Mouse (Mus musculus) lung, embryonic 14.5 days (tissue): ENCODE data around the gene Il23r. TPM values are rescaled to one million over a fixed set of nuclear protein-coding genes. Genes with fewer than 3 reads are reported as not detected.

ENCODE experiments used
- ATAC-seq: fragments of 200-750 bp; cut with Nextera tagmentation; 2 replicates; pipeline ENCODE4 v1.8.0; 2017; ENCODE audit warnings: mild to moderate bottlenecking, moderate TSS enrichment, moderate library complexity; ENCODE audit not compliant: insufficient read depth
- DNase-seq: peaks from one replicate; pipeline ENCODE4 v3.0.0-alpha.2; 2015
- H3K27ac ChIP-seq: fragments of 300-500 bp; sonication (generic); 2 replicates; pipeline ENCODE4 v1.5.1; 2014; ENCODE audit warnings: low read depth, mild to moderate bottlenecking, moderate library complexity
- H3K27me3 ChIP-seq: fragments of 300-500 bp; sonication (generic); 2 replicates; pipeline ENCODE4 v1.6.1; 2014; ENCODE audit warnings: low read length, control low read depth; ENCODE audit not compliant: insufficient read depth
- H3K36me3 ChIP-seq: fragments of 300-500 bp; sonication (generic); 2 replicates; pipeline ENCODE4 v1.6.1; 2014; ENCODE audit warnings: control low read depth; ENCODE audit not compliant: insufficient read depth
- H3K4me1 ChIP-seq: fragments of 300-500 bp; sonication (generic); 2 replicates; pipeline ENCODE4 v1.6.1; 2014; ENCODE audit warnings: antibody characterized with exemption, control low read depth; ENCODE audit not compliant: insufficient read depth
- H3K4me2 ChIP-seq: fragments of 300-500 bp; sonication (generic); 2 replicates; pipeline ENCODE4 v1.6.1; 2014; ENCODE audit warnings: mild to moderate bottlenecking
- H3K4me3 ChIP-seq: fragments of 300-500 bp; sonication (generic); 2 replicates; pipeline ENCODE4 v1.5.1; 2014; ENCODE audit warnings: low read depth, low read length
- H3K9ac ChIP-seq: fragments of 300-500 bp; sonication (generic); 2 replicates; pipeline ENCODE4 v1.6.1; 2014
- H3K9me3 ChIP-seq: fragments of 300-500 bp; sonication (generic); 2 replicates; pipeline ENCODE4 v1.6.1; 2016; ENCODE audit warnings: low read depth, low read length, control low read depth
- CTCF ChIP-seq: IDR thresholded peaks from 2 replicates; pipeline ENCODE4 v1.5.1; 2016; ENCODE audit warnings: antibody characterized with exemption, low read depth
- WGBS: fragments of 180-500 bp; shearing (Covaris S2); extraction: QIAGEN DNeasy Blood & Tissue Kit; methylation state at CpG from one replicate; pipeline ENCODE4 v1.1.7; 2014; 5-methylcytosine and 5-hydroxymethylcytosine counted together
- polyA plus RNA-seq: library from polyadenylated mRNA; unstranded; fragments of >200 nt; fragmentation: Nextera tagmentation; extraction: Ambion mirVana; gene quantifications from 2 replicates; pipeline ENCODE4 v1.2.1, GENCODE M21; 2014

Gene Il23r
- polyA plus RNA-seq, 1 experiment from 2014 or later: not detected

DNA sequence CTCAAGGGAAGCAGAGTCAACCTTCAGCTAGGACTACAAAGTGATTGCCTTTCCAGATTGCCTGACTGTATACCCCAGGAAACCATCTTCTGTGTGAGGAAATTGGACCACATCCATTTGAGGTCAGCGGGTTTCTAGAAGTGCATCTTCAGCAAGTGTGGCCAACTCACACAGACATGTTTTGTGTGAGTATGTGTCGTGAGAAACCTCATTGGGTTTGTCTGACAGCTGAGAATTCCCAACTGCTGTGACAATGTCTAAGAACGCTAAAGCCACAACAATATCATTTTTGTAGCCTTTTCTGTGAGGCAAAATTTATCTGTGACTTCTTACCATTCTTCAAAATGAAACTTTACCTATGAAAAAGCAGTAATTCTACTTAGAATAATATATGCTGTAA is 59.8 kb downstream of the Il23r start:
- 57% methylated on average over 3 of the region's 3 CpGs for WGBS
- H3K27ac ChIP-seq: no peak overlapping the region
- peak; percentile 14 for DNase-seq

DNA sequence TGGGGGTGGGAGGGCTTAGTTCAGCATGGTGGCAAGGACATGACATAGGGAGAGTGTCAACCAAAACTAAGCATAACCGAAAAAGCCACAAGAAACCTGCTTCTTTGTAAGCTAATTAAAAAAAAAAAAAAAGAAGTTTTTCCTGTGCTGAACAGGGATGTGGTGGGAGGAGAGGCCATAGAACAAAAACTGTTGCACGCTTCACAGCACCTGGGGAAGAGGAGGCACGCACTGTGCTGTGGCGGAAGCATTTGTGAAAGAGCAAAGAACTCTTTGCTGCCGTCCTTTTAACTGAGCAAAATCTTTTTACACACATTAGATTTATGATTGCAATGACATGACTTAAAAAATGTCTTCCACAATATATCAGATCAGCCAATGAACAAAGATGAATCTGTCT is 69.9 kb downstream of the Il23r start:
- no peaks in the 10 kb centered on the region for H3K4me1 ChIP-seq
- TF ChIP-seq CTCF: no peak
- no peak overlapping the region for H3K27ac ChIP-seq
- H3K4me3 ChIP-seq: no peak overlapping the region
- no peaks in the 10 kb centered on the region for H3K9me3 ChIP-seq
- DNase-seq (no peak), ATAC-seq (no peak)
- H3K4me2 ChIP-seq: no peak overlapping the region
- H3K27me3 ChIP-seq: no peaks in the 10 kb centered on the region
- WGBS: 90% methylated on average over 5 of the region's 5 CpGs
- H3K36me3 ChIP-seq: no peaks in the 10 kb centered on the region
- H3K9ac ChIP-seq: no peak overlapping the region

More for the DNA sequence above, 59.8 kb downstream of the Il23r start:
- ATAC-seq: no peak
- H3K4me1 ChIP-seq: no peaks in the 10 kb centered on the region
- H3K4me2 ChIP-seq: no peak overlapping the region
- no peak overlapping the region for H3K4me3 ChIP-seq
- no peaks in the 10 kb centered on the region for H3K36me3 ChIP-seq
- H3K27me3 ChIP-seq: no peaks in the 10 kb centered on the region
- H3K9ac ChIP-seq: no peak overlapping the region
- H3K9me3 ChIP-seq: no peaks in the 10 kb centered on the region
- no peak for TF ChIP-seq CTCF

DNA sequence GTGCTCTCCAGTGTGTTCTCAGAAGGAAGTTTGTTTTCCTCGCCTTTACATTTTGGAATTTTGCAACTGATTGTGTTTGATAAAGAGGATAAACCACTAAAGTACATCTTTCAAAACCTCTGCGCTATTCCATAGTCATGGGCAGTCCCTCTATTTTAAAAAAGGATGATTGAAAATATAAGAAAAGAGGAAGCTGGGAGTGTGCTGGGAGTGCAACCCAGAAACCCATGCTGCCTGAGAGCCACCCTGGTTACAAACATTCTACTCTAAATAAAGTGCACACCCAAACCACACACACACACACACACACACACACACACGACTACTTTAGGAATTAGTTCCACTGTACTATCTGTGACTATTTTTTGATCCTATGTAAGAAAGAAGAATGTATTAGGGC is 75.1 kb downstream of the Il23r start:
- 83% methylated on average over 3 of the region's 3 CpGs for WGBS
- Histone ChIP-seq H3K4me1 (no peaks in the 10 kb centered on the region), H3K27me3 (no peaks in the 10 kb centered on the region), H3K4me2 (no peak overlapping the region), H3K9me3 (no peaks in the 10 kb centered on the region), H3K9ac (no peak overlapping the region), H3K4me3 (no peak overlapping the region), H3K27ac (no peak overlapping the region), H3K36me3 (no peaks in the 10 kb centered on the region)
- no peak for ATAC-seq
- DNase-seq: no peak
- no peak for TF ChIP-seq CTCF

DNA sequence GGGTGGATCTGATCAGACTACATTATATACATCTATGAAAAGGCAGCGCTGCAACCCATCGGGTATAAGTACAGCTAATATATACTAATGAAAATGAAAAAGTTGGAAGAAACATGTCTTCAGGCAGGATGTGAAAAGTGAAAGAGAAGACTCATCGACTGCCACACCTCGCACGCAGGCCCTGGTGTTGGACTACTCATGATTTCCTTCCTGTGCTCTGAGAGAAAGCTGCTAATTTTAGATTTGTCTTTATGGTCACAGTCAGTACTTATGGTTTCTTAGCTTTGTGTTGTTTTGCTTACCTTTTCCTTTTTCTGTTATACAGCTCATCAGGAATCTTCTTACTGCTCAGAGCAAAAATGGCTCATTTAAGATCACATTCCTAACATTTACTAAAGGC is 76.4 kb downstream of the Il23r start:
- Histone ChIP-seq H3K27ac (no peak overlapping the region), H3K4me3 (no peak overlapping the region), H3K9ac (no peak overlapping the region), H3K4me2 (no peak overlapping the region), H3K36me3 (no peaks in the 10 kb centered on the region), H3K27me3 (no peaks in the 10 kb centered on the region), H3K9me3 (no peaks in the 10 kb centered on the region), H3K4me1 (no peaks in the 10 kb centered on the region)
- DNase-seq (no peak), ATAC-seq (no peak)
- 80% methylated on average over 5 of the region's 5 CpGs for WGBS
- TF ChIP-seq CTCF: no peak

DNA sequence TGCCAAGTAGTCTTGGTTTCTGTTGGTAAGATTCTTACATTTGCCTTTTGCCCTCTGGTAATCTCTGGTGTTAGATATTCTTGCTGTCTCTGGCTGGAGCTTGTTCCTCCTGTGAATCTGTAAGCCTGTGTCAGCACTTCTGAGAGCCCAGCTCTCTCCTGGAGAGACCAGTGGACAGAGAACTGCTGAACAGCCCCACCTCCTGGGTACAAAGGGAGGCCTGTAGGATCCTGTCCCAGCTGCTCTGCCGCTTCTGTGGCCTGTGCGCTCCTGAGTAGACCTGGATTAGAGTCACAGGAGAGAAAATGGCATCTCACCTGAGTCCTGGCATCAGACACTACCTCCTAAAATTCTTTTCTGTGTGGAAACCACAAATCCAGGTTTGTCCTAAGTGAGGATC is 78.3 kb downstream of the Il23r start:
- no peak for DNase-seq
- H3K9me3 ChIP-seq: no peaks in the 10 kb centered on the region
- 70% methylated on average over 2 of the region's 2 CpGs for WGBS
- H3K27me3 ChIP-seq: no peaks in the 10 kb centered on the region
- no peaks in the 10 kb centered on the region for H3K36me3 ChIP-seq
- no peak overlapping the region for H3K4me2 ChIP-seq
- H3K4me1 ChIP-seq: no peaks in the 10 kb centered on the region
- no peak for TF ChIP-seq CTCF
- H3K9ac ChIP-seq: no peak overlapping the region
- no peak for ATAC-seq
- H3K4me3 ChIP-seq: no peak overlapping the region
- no peak overlapping the region for H3K27ac ChIP-seq

DNA sequence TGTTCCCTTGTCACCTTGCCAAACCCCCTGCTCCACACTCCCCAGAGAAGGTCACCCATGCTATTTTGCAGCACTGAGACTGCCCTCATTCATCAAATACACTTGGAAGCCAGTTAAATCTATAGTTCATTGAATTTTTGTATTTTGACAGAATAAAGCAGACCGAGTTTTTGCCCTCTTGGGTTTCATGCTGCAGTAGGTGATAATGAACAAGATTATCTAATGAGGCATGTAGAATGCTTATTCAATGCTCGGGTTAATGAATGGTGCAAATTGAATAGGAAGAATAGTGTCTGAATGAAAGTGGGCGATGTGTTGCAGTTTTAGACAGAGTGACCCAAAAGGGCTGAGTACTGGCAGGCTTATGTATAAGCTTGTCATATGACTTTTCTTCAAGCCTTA is 86.4 kb downstream of the Il23r start:
- DNase-seq (no peak), ATAC-seq (no peak)
- no peaks in the 10 kb centered on the region for H3K36me3 ChIP-seq
- TF ChIP-seq CTCF: no peak
- no peak overlapping the region for H3K4me3 ChIP-seq
- 81% methylated on average over 3 of the region's 3 CpGs for WGBS
- H3K4me1 ChIP-seq: no peaks in the 10 kb centered on the region
- no peaks in the 10 kb centered on the region for H3K27me3 ChIP-seq
- H3K9ac ChIP-seq: no peak overlapping the region
- no peaks in the 10 kb centered on the region for H3K9me3 ChIP-seq
- no peak overlapping the region for H3K27ac ChIP-seq
- no peak overlapping the region for H3K4me2 ChIP-seq

DNA sequence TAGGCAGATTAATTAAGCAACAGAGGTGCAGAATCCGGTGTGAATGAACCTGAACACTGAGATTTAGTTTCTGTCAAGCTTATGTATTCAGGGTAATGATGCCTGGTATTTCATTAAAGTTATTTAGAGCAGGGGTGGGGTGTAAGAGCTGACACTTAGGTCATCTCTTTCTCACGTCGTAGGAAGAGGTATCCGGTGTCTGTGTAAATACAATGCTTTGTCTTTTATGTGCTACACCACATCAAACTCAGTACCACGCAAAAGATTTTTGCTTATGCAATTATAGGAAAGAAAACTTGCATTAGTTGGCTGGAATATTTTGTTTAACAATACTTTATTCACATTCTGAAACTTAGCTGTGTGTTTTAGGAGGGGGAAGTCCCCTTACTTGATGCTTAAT is 92.1 kb downstream of the Il23r start:
- ATAC-seq: no peak
- TF ChIP-seq CTCF: no peak
- 70% methylated on average over 5 of the region's 5 CpGs for WGBS
- H3K4me1 ChIP-seq: no peaks in the 10 kb centered on the region
- no peak overlapping the region for H3K9ac ChIP-seq
- H3K27me3 ChIP-seq: no peaks in the 10 kb centered on the region
- H3K27ac ChIP-seq: no peak overlapping the region
- no peaks in the 10 kb centered on the region for H3K9me3 ChIP-seq
- no peak overlapping the region for H3K4me2 ChIP-seq
- no peak overlapping the region for H3K4me3 ChIP-seq
- no peak for DNase-seq
- H3K36me3 ChIP-seq: no peaks in the 10 kb centered on the region

DNA sequence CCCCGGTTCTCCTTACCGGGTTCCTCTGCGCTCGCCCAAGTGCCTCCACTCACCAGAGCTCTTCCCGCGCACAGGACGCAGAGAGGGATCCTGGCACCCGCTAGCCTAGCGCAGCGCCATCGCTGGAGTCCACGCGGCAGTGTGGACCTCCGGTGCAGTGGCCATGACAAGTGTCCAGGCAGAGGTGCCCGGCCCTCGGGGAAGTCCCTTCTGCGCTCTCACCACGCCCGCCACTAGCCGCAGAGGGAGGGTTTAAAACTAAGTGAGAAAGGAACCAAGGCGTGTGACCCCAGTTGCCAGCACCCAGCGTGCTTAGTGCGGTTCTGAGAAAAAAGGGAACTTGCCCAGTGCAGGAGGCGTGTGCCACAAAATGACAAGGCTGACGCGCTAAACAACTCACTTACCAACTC is 115.7 kb downstream of the Il23r start, which contains the start of gene Il12rb2:
TSS of gene Il12rb2 (minus strand) at position 207 of the 410 bp plus-strand sequence.
- H3K4me2 ChIP-seq: peak within 1 kb of the TSS; percentile 48
- H3K4me3 ChIP-seq: peak within 1 kb of the TSS; percentile 22
- ATAC-seq (no peak), DNase-seq (peak; percentile 9)
- TF ChIP-seq CTCF: no peak
- no peak within 1 kb of the TSS for H3K9ac ChIP-seq
- no peak within 1 kb of the TSS for H3K27ac ChIP-seq
- H3K4me1 ChIP-seq: no peaks in the 10 kb centered on the region
- no peaks in the 10 kb centered on the region for H3K9me3 ChIP-seq
- 2% methylated on average over 26 of the region's 26 CpGs for WGBS
- no peaks in the 10 kb centered on the region for H3K36me3 ChIP-seq
- peaks cover 10% of the 10 kb centered on the region for H3K27me3 ChIP-seq

Other genes with a start within 250 kb of the Il23r start
- gene Il12rb2, start 115.7 kb downstream of the Il23r start, polyA plus RNA-seq: 0.08 and 0.11 TPM in 2 replicates
- 7.1 and 7.9 TPM in 2 replicates for gene Tacstd2, start 43.9 kb upstream of the Il23r start, polyA plus RNA-seq